Mouse (Mus musculus) kidney, adult 18-20 months (tissue): ENCODE results near the gene Lcn5.

Experiments
- DNase-seq: peaks from one replicate; pipeline ENCODE4 v3.0.0; 2021

Lcn5 gene

DNA sequence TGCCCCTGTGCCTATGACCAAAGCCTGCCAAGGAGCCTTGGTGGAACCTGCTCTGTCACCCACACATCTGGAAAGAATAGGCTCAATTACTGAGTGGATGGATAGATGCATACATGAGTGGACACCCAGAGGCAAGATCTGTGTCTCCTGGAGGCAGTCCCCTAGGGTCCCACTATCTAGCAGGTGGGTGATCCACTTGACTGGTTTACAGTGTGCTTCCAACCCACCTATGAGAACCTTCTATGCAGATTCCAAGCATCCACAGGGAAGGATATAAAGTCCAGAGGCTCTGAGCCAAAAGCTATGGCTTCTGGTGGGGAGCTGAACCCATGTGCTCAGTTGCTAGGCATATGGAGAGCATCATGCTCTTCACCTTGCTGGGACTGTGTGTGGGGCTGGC is at the start of gene Lcn5:
Lcn5 (plus strand) TSS at position 301 of the 400 bp plus-strand sequence.
- DNase-seq = no peak

- DNase-seq = no peak
These were observed 49.1 kb upstream of the Lcn5 start for GRCm38 (mm10) chr2:25608671-25609070.

- no peak for DNase-seq
These were observed 41.4 kb upstream of the Lcn5 start for GRCm38 (mm10) chr2:25616398-25616797.

- DNase-seq = no peak
These were observed 40.2 kb upstream of the Lcn5 start, which contains the start of gene Ccdc183 for GRCm38 (mm10) chr2:25617578-25617977. TSS of gene Ccdc183 (minus strand) at chr2:25617678.

DNA sequence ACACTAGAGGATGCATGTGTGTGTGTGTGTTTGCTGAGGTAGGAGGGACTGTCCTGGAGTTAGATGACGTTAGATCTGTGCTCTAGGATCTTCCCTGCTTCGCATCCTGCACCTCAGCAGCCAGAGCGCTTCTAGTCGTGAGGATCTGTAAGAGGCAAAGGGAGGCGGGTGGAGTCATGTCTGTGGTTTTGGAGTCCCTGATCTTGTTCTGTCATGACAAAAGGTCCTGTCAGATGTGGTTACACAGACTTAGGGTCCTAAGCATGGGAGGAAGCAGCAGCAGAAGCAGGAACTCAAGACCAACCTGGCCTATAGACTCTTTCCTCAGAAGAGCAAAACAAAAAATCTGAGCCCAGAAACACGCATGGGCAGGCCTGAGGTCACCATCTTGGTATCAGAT is 37.4 kb upstream of the Lcn5 start:
- DNase-seq = no peak

GRCm38 (mm10) chr2:25620852-25621228 is 36.9 kb upstream of the Lcn5 start:
- no peak for DNase-seq

- peak; percentile 90 for DNase-seq
These were observed 36.2 kb upstream of the Lcn5 start, which contains the start of gene Tmem141 for GRCm38 (mm10) chr2:25621229-25622200. TSS of gene Tmem141 (minus strand) at chr2:25622005.

DNA sequence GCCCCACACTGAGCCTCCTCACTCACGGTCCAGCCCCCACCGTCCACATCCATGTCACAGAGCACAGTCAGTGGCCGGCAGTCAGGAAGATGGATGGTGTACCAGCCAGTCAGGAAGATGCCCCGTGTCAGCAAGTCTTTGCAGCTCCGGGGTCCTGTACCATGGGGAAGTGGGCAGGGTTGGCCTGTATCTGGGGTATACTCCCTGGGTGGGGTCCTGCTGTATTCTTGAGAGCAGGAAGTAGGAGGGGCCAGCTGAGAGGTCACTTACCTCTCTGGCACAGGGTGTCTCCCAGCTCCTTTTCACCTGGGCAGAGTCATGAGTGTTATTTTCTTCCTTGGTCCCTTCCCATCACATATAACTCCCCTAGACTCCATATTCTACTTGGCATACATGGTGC is 31.8 kb upstream of the Lcn5 start:
- no peak for DNase-seq

- DNase-seq = no peak
These were observed 29.9 kb upstream of the Lcn5 start, which contains the start of gene Fcna for GRCm38 (mm10) chr2:25627811-25628210. TSS of gene Fcna (minus strand) at chr2:25628030.

GRCm38 (mm10) chr2:25628738-25629137 is 29.0 kb upstream of the Lcn5 start:
- peak; percentile 16 for DNase-seq

DNA sequence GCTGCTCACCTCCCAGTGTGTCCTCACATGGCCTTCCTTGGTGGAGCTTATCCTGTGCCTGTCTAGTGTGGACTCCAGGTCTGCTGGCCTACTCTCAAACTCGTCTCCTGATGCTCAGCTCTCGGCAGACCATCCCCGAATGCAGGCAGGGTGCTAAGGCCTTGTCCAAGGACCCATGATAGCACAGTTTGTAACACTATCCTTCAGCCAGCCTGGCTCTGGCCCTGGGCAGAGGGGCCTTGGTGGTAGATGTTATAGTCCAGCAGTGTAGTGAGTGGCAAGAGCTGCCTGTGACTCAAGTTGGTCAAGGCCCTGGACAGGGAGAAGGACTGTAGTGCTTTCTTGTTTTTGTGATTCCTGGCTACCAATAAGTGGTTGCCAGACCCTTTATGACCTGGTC is 24.1 kb upstream of the Lcn5 start:
- DNase-seq = no peak

- no peak for DNase-seq
These were observed 23.7 kb upstream of the Lcn5 start for GRCm38 (mm10) chr2:25634046-25634445.

DNA sequence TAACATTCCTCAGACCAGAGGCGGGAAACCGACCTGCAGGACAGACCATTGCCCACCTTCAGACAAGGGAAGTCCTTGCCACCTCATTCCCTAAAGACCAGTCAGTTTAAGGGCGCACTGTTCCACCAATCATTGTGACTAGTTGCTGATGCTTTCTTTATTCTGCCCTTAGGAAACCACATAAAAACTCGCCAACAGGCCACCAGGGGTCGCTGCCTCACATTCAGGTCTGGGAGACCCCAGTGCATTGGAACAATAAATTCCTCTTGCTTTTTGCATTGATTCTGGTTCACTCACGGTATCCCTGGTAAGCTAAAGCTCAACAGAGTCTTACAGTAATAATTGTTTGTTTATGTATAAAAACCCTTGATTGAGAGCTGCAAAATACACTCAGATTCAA is 17.9 kb upstream of the Lcn5 start:
- DNase-seq = peak; percentile 23

DNA sequence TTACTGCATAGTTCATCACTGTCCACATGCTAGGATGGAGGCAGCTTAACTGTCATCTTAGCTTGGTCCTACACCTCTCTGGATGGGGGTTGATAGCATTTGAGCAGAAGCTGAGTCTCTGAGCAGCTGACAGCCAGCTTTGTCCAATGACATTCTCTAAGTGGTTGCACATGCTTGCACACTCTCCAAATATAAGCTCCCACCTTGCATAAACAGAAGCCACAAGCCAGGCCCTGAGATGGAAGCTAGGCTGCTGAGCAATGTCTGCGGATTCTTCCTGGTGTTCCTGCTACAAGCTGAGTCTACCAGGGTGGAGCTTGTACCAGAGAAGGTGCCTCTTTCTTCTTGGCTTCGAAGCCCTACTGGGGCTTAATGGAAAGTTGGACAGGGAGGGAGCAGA is 4.8 kb upstream of the Lcn5 start, which contains the start of gene Lcn8:
Lcn8 (plus strand) TSS at position 219 of the 400 bp plus-strand sequence.
- no peak for DNase-seq

DNA sequence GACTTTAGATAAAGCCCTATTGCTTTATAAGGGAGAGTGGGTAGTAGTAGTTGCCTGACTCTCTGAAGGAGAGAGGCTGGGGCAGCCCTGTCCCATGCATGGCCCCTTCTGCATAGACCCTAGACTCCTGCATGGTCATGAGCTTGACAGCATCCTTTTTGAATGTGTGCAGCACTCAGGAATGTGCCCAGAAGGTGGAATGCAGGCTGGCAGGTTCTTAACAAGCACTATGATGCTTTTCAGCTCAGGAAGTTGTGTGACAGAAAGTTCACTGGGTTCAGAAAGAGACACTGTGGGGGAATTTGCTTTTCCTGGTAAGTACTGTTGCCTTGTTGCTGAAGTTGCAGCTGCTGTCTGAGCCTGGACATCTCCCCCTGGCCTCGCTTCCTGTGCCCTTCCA is 3.2 kb upstream of the Lcn5 start:
- DNase-seq = no peak

DNA sequence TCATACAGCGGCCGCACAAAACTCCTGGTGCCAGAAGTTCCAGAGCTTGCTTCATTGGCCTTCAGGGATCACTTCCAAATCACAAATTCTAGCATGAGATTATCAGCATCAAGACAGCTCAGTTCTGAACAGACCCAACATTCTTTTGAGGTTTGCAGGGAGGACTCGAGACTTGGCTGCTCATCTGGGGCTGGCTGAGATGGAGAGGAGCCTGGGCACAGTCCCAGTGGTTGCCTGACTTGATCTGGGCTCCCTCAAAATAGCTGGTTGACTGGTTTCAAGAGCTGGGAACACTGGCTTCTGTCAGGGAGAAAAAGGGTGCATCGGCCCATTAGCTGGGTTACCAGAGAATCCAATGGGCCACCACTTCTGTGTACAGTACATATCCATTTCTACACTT is 1.1 kb upstream of the Lcn5 start:
- DNase-seq = no peak

- no peak for DNase-seq
These were observed 506 bp upstream of the Lcn5 start for GRCm38 (mm10) chr2:25657246-25657645.

GRCm38 (mm10) chr2:25660279-25660678 is 2.5 kb downstream of the Lcn5 start:
- no peak for DNase-seq

DNA sequence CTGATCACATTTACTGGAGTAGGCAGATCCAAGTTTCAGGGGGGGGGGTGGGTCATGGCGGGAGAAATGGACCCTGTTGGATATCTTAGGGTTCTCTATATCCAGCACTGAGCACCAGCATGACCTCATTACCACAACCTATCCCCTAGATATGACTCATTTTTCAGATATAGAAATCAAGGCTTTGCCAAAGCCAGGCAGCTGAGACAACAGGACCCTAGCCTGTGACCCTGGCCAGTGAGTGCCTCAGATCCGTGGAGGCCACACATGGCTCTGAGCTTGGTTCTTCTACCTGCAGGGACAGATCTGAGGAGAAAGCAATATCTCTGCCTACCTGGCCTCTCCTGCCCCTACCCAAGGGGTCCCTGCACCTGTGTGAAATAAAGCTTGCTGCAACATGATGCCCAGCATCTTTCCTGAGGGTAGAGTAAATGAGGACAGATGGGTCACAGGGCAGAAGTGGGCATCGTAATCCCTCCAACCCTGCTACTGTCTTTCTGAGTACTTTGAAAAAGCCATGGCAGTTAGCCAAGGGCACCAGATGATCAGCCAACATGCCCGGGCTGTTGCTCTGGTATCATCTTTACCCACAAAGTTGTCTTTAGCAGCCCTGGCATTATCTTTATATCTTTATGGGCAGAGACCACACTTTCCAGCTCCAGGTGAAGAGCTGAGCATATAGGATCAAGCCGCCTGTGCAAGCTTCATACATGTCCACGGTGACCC is 3.7 kb downstream of the Lcn5 start:
- DNase-seq = no peak

DNA sequence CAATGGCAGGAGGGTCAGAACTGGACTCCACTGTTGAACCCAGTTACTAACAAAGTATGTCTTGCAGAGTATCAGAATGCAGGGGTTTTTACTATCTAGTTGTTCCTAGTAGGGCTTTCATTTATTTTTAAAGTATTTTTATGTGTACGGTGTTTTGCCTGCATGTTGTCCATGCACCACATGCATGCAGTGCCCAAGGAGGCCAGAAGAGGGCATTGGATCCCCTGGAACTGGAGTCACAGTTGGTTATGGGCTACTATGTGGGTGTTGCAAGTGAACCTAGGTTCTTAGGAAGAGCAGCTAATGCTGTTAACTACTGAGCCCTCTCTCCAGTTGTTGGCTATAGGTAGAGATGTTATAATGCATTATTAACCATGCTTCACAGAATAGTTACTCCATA is 5.8 kb downstream of the Lcn5 start:
- DNase-seq = peak; percentile 63

- no peak for DNase-seq
These were observed 6.4 kb downstream of the Lcn5 start for GRCm38 (mm10) chr2:25664125-25664524.

- no peak for DNase-seq
These were observed 8.8 kb downstream of the Lcn5 start for GRCm38 (mm10) chr2:25666516-25666915.

DNA sequence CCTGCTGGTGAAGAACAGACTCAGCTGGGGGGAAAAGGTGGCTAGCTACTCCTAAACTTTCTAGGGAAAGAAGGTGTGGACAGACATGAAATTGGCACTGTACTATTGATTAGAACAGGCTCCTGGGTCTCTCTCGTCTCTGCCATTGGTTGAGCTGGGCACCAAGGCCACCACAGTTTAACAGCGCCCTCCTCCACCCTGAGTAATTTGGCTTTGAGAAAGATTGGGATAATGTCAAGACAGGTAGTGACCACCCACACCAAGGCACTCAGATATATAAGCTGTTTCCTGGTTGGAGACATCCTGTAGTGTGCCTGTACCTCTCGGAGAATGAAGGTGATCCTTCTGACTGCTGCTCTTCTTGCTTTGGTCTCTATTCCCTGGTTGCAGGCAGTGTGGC is 18.7 kb downstream of the Lcn5 start, which contains the start of gene Lcn6:
Lcn6 (plus strand) TSS at position 301 of the 400 bp plus-strand sequence.
- DNase-seq = no peak

DNA sequence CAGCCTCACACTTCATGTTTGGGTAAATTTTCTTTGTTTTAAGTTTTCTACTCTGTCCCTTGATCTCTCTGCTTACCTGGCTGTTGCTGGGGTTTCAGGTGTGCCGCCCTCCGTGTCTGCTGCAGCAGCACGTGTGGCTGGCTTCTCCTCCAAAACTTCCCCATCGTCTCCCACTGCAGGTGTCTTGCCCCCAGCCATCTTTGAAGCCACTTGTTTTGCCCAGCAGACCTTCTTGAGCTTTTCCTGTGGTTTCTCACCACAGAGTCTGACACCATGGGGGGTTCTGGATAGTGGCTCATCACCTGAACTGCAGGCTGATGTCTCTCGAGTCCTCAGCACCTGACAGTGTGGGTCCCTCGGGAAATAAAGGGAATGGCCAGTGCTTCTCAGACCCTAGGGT is 21.8 kb downstream of the Lcn5 start:
- DNase-seq = no peak
